Mouse (Mus musculus) midbrain, postnatal 0 days (tissue): ENCODE data around the gene Mff. TPM values are rescaled to one million over a fixed set of nuclear protein-coding genes. Genes with fewer than 3 reads are reported as not detected.

Experiments
- ATAC-seq: fragments of 200-750 bp; cut with Nextera tagmentation; 2 replicates; pipeline ENCODE4 v1.8.0; 2017; ENCODE audit warnings: moderate number of reproducible peaks, mild to moderate bottlenecking, moderate TSS enrichment, moderate library complexity; ENCODE audit not compliant: low FRiP score
- DNase-seq: peaks from one replicate; pipeline ENCODE4 v3.0.0-alpha.2; 2015; ENCODE audit warnings: low spot score
- H3K27ac ChIP-seq: fragments of 300-500 bp; sonication (generic); 2 replicates; pipeline ENCODE4 v1.5.1; 2014; ENCODE audit warnings: low read depth, mild to moderate bottlenecking, low read length, mixed read lengths
- H3K27me3 ChIP-seq: fragments of 300-500 bp; sonication (generic); 2 replicates; pipeline ENCODE4 v1.6.1; 2014; ENCODE audit warnings: low read length, control low read depth, mixed read lengths; ENCODE audit not compliant: insufficient read depth
- H3K36me3 ChIP-seq: fragments of 300-500 bp; sonication (generic); 2 replicates; pipeline ENCODE4 v1.6.1; 2014; ENCODE audit warnings: low read length, control low read depth, mixed read lengths; ENCODE audit not compliant: insufficient read depth
- H3K4me1 ChIP-seq: fragments of 300-500 bp; sonication (generic); 2 replicates; pipeline ENCODE4 v1.6.1; 2014; ENCODE audit warnings: mild to moderate bottlenecking, control low read depth, antibody characterized with exemption, low read length, mixed read lengths; ENCODE audit not compliant: insufficient read depth
- H3K4me2 ChIP-seq: fragments of 300-500 bp; sonication (generic); 2 replicates; pipeline ENCODE4 v1.6.1; 2014; ENCODE audit warnings: low read depth, mild to moderate bottlenecking, low read length, mixed read lengths; ENCODE audit not compliant: poor library complexity, severe bottlenecking
- H3K4me3 ChIP-seq: fragments of 300-500 bp; sonication (generic); 2 replicates; pipeline ENCODE4 v1.5.1; 2014; ENCODE audit warnings: low read depth, mild to moderate bottlenecking, low read length, moderate library complexity
- H3K9ac ChIP-seq: fragments of 300-500 bp; sonication (generic); replicated peaks from 2 replicates; pipeline ENCODE4 v1.6.1; 2014; ENCODE audit warnings: mild to moderate bottlenecking, low read length, moderate library complexity, mixed read lengths; ENCODE audit not compliant: poor library complexity, severe bottlenecking
- H3K9me3 ChIP-seq: fragments of 300-500 bp; sonication (generic); 2 replicates; pipeline ENCODE4 v1.6.1; 2016; ENCODE audit warnings: low read length, control low read depth
- CTCF ChIP-seq: IDR thresholded peaks from 2 replicates; pipeline ENCODE4 v1.5.1; 2016; ENCODE audit warnings: antibody characterized with exemption, mild to moderate bottlenecking
- WGBS: fragments of 180-500 bp; shearing (Covaris S2); extraction: QIAGEN DNeasy Blood & Tissue Kit; methylation state at CpG from one replicate; pipeline ENCODE4 v1.1.7; 2014; 5-methylcytosine and 5-hydroxymethylcytosine counted together
- polyA plus RNA-seq: library from polyadenylated mRNA; unstranded; fragments of >200 nt; fragmentation: Nextera tagmentation; extraction: Ambion mirVana; gene quantifications from 2 replicates; pipeline ENCODE4 v1.2.1, GENCODE M21; 2015
- total RNA-seq: library from RNA; depleted of rRNA; stranded (reverse); fragments of >200 nt; gene quantifications from 2 replicates; pipeline ENCODE4 v1.2.3, GENCODE M21; 2014

Gene Mff
- total and polyA plus RNA-seq, 2 experiments from 2014 or later = 415 to 449 TPM

DNA sequence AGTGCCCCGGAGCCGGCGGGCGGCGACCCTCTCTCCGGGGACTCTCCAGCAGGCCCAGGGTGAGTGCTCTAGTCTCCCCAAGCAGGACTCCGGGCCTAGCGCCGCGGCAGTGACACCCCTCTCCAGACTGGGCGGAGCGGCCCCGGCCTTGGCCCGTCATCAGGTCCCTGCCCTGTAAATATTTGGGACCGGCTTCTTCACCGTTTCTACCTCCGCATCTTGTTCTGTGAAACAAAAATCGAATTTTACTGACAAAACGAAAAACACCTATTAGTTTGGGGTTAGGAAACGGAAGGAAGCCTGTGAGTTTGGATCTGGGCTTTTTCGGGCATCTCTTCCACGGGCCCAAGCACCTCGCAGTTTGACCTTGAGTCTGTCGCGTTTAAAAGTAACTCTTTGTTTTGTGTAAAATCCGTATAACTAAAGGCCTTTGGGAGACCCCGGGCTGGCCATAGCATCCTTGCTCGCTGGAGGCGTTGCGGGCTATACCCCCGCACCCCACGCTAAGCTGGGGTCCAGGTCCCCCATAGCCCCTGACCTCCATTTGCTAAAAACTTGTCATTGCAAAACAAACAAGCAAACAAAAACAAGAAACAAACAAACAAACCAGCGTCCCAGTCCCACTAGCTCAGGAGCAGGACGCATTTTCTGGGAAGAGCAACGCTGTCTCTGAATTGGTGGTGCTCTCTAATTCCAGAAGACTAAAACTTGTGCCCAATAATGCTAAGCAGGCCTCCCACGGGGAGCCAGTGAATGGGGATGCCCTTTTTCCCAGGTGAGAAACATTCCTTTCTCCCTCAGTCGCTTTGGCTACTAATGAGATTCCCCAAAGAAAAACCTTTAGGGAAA lies 560 bp downstream of the Mff start:
- Histone ChIP-seq H3K9ac (peak overlapping the region; percentile 95), H3K36me3 (peaks cover 15% of the 10 kb centered on the region; the same call in 1 of the 2 replicates), H3K4me3 (peak overlapping the region; percentile 91), H3K27me3 (peaks cover 8% of the 10 kb centered on the region), H3K4me1 (no peaks in the 10 kb centered on the region; the same call in 1 of the 2 replicates), H3K27ac (peak overlapping the region; percentile 78), H3K9me3 (no peaks in the 10 kb centered on the region), H3K4me2 (peak overlapping the region; percentile 88)
- 1% methylated on average over 37 of the region's 37 CpGs for WGBS
- no peak for TF ChIP-seq CTCF
- DNase-seq = no peak
- peak; percentile 93 for ATAC-seq

DNA sequence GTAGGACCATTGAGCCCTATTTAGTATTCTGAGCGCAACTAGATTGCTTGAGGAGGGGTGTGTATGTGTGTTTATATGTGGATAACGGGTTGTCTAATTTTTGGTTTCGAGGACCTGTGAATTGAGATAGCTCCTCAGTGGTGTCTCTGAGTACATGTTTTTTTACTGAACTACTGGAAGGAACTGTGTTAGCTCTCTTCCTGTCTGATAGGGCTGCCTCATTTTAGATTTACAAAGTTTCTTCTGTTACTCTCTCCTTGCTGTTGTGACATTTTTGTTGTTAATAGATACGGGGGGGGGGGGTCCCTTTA lies 1.1 kb downstream of the Mff start:
- Histone ChIP-seq H3K9me3 (no peaks in the 10 kb centered on the region), H3K9ac (peak overlapping the region; percentile 95), H3K4me3 (peak overlapping the region; percentile 91), H3K36me3 (peaks cover 20% of the 10 kb centered on the region; the same call in 1 of the 2 replicates), H3K4me1 (no peaks in the 10 kb centered on the region; the same call in 1 of the 2 replicates), H3K27ac (no peak overlapping the region), H3K27me3 (peaks cover 8% of the 10 kb centered on the region), H3K4me2 (peak overlapping the region; percentile 88)
- ATAC-seq (no peak), DNase-seq (no peak)
- TF ChIP-seq CTCF = no peak
- WGBS = 50% methylated on average over 4 of the region's 4 CpGs

- no peak for DNase-seq
- no peak overlapping the region for H3K4me2 ChIP-seq
Measured at GRCm38 (mm10) chr1:82726482-82726881, 1.8 kb downstream of the Mff start.

GRCm38 (mm10) chr1:82733357-82733756 lies 8.7 kb downstream of the Mff start:
- ATAC-seq (no peak), DNase-seq (no peak)
- 94% methylated on average over 1 of the region's 1 CpGs for WGBS
- H3K9me3 ChIP-seq = no peaks in the 10 kb centered on the region
- H3K9ac ChIP-seq = no peak overlapping the region
- H3K27ac ChIP-seq = no peak overlapping the region
- H3K4me1 ChIP-seq = no peaks in the 10 kb centered on the region
- H3K27me3 ChIP-seq = no peaks in the 10 kb centered on the region
- H3K4me2 ChIP-seq = no peak overlapping the region
- H3K4me3 ChIP-seq = no peak overlapping the region
- H3K36me3 ChIP-seq = peaks cover 52% of the 10 kb centered on the region; the same call in 1 of the 2 replicates
- TF ChIP-seq CTCF = no peak

More at GRCm38 (mm10) chr1:82726482-82726881, 1.8 kb downstream of the Mff start:
- H3K4me1 ChIP-seq = no peaks in the 10 kb centered on the region; the same call in 1 of the 2 replicates
- peaks cover 8% of the 10 kb centered on the region for H3K27me3 ChIP-seq
- H3K36me3 ChIP-seq = peaks cover 26% of the 10 kb centered on the region; the same call in 1 of the 2 replicates
- H3K4me3 ChIP-seq = no peak overlapping the region
- no peak for ATAC-seq
- H3K27ac ChIP-seq = no peak overlapping the region
- H3K9ac ChIP-seq = no peak overlapping the region
- WGBS = 95% methylated on average over 5 of the region's 5 CpGs
- no peak for TF ChIP-seq CTCF
- H3K9me3 ChIP-seq = no peaks in the 10 kb centered on the region

DNA sequence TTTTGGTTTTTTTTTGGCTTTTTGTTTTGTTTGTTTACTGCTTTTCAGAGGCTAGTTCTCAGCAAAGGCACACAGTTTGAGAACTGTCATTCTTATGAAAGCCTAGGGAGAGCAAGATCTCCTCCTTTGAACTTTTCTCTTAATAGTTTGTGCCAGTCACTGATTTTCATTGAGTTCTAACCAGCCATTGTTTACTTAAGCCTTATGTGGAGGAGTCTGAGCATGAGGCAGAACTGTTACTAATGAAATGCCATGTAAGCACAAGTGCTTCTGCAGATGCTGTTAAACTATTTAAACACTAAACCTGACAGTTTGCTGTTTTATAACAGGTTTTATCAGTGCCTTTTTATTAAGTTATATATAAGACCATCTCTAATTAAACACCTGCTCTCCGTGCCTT lies 13.4 kb downstream of the Mff start:
- Histone ChIP-seq H3K4me2 (no peak overlapping the region), H3K27me3 (no peaks in the 10 kb centered on the region), H3K9me3 (no peaks in the 10 kb centered on the region), H3K4me1 (no peaks in the 10 kb centered on the region), H3K27ac (no peak overlapping the region), H3K36me3 (peaks cover 27% of the 10 kb centered on the region; the same call in 1 of the 2 replicates), H3K9ac (no peak overlapping the region), H3K4me3 (no peak overlapping the region)
- 94% methylated on average over 1 of the region's 1 CpGs for WGBS
- no peak for DNase-seq
- no peak for ATAC-seq
- no peak for TF ChIP-seq CTCF

- ATAC-seq (no peak), DNase-seq (no peak)
- Histone ChIP-seq H3K4me2 (no peak overlapping the region), H3K27me3 (no peaks in the 10 kb centered on the region), H3K9me3 (no peaks in the 10 kb centered on the region), H3K9ac (no peak overlapping the region), H3K36me3 (peaks cover 18% of the 10 kb centered on the region; the same call in 1 of the 2 replicates), H3K27ac (no peak overlapping the region), H3K4me1 (no peaks in the 10 kb centered on the region), H3K4me3 (no peak overlapping the region)
- TF ChIP-seq CTCF = no peak; the same call in 1 of the 2 replicates
- 91% methylated on average over 7 of the region's 7 CpGs for WGBS
Measured at GRCm38 (mm10) chr1:82741539-82741938, 16.8 kb downstream of the Mff start.
